Mouse (Mus musculus): ENCODE data around the gene Zfp213.

The Zfp213 gene

GRCm38 (mm10) chr17:23574130-23574529 lies 10.1 kb upstream of the Zfp213 start:
- no peak for DNase-seq (ENCODE audit: extremely low read depth, insufficient read length, low spot score)

- no peak for DNase-seq (ENCODE audit: extremely low read depth, insufficient read length, low spot score)
Measured at GRCm38 (mm10) chr17:23572059-23572458, 8.0 kb upstream of the Zfp213 start.

DNA sequence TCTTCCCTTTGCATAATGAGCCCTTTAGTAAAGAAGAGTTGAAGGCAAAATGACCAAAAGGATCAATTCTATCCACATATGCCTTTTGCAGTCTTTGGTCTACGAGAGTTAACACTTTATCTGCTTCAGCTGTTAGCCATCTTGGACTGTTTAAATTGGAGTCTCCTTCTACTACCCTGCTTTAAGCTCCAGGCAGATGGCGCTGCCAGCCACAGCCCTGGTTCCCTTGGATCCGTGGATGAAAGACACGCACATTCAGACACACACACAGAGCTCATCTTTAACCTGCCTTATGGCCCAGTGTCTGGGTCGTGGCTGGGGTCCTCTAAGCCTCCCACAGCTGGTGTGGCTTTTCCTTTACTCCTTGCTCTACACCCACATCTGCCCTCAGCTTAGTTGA lies 7.0 kb upstream of the Zfp213 start:
- DNase-seq (ENCODE audit: extremely low read depth, insufficient read length, low spot score) = no peak

DNA sequence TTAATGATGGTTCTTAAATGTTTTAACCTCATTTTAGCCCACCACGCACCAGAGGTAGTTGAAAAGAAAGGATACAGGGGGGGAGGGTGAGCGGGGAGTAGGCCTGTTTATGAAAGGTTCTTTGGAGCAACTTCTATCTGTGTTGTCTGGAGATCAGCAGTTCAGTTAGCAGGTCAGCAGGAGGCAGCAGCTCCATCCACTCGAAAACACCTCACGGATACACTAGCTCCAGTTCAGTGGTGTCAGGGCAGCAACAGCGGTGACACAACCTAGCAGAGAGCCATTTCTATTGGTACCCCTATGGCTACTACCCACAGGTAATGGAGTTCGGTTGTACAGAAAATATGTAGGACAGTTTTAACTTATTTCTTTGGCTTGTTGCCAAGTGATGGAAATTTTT lies 6.0 kb upstream of the Zfp213 start:
- DNase-seq (ENCODE audit: extremely low read depth, insufficient read length, low spot score) = no peak

DNA sequence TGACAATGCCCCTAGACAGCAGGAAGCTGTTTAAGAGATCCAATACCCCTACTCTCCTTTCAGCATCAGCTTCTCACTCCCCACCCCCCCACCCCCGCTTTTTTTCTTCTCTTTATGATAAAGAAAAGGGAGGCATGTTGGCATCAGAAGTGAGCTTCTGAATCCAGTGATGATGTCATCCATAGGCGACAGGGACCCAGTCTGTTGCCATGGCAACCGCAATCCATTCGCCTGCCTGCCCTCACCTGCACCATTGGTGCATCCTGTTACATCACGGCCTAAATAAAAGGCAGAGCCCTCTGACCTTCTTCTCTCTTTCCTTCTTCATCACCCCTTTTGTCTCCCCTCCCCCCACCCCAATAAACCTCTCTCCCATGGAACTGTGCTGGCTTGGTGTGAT lies 4.3 kb upstream of the Zfp213 start:
- DNase-seq (ENCODE audit: extremely low read depth, insufficient read length, low spot score) = no peak

GRCm38 (mm10) chr17:23566787-23567186 lies 2.7 kb upstream of the Zfp213 start:
- no peak for DNase-seq (ENCODE audit: extremely low read depth, insufficient read length, low spot score)

DNA sequence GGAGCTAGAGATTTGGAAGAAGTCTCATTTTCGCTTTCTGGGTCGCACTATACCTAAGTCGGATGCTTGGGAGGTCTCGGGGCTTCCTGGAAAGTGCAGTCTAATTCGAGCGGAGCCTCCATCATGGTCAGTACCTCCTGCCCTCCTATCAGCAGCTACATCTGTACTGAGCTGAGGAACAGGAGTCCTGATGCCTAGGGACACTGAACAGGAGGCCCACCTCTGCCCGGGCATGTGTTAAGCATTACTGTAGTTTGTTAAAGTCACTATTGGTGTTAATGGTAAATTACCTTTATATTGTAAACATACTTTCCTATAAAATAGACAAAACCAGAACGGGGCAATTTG lies 304 bp upstream of the Zfp213 start:
- DNase-seq (ENCODE audit: extremely low read depth, insufficient read length, low spot score) = no peak

DNA sequence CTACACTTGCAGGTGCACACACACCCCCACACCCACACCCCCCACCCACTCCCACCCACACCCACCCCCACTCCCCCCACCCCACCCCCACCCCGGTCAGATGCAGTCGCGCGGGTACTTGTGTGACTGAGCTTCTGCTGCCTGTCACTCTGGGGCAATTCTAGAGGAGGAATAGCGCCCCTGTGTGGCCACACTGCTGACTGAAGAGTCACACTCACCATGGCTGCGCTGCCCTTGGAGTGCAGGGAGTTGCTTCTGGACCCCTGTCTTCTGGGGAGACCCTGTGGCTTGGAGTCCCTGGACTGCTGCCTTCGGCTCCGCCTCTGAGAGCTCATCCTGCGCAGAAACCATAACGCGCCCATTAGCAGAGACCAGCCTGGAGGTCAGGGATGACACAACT lies 4.3 kb downstream of the Zfp213 start:
- DNase-seq (ENCODE audit: extremely low read depth, insufficient read length, low spot score) = no peak

DNA sequence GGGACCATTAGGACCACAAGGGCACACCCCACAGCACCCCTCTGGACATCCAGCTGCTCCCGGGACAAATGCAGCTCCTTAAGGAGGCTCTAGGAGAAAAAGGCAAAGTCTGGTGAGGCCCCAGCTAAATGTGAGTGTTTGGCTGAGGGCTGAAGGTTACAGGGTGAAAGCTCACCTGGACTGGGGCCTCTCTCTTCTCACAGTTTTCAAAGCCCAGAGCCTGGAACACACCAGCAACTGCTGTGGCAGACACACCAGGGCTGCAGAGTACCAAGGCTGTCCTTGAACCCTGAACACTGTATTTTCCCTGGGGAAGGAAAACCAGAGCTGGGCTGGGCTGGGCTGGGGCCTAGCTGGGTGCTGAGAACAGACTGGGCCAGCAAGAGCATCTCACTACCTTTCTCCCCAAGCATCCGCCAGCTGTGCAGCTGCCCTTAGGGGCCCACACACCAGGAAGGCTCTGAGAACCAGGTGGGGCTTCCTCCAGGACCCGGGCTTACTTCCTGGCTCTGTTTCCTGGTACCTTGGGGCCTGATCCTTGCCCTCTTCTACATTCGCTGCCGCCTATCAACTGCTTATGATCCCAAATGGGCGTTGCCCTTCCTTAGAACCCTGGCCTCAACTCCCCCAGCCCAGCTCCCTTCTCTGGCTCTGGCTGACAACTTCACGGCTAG lies 8.7 kb downstream of the Zfp213 start:
- DNase-seq (ENCODE audit: extremely low read depth, insufficient read length, low spot score) = no peak

GRCm38 (mm10) chr17:23554321-23554720 lies 9.7 kb downstream of the Zfp213 start:
- no peak for DNase-seq (ENCODE audit: extremely low read depth, insufficient read length, low spot score)

- no peak for DNase-seq (ENCODE audit: extremely low read depth, insufficient read length, low spot score)
Measured at GRCm38 (mm10) chr17:23553634-23554120, 10.4 kb downstream of the Zfp213 start.

- no peak for DNase-seq (ENCODE audit: extremely low read depth, insufficient read length, low spot score)
Measured at GRCm38 (mm10) chr17:23552896-23553633, 11.0 kb downstream of the Zfp213 start.

DNA sequence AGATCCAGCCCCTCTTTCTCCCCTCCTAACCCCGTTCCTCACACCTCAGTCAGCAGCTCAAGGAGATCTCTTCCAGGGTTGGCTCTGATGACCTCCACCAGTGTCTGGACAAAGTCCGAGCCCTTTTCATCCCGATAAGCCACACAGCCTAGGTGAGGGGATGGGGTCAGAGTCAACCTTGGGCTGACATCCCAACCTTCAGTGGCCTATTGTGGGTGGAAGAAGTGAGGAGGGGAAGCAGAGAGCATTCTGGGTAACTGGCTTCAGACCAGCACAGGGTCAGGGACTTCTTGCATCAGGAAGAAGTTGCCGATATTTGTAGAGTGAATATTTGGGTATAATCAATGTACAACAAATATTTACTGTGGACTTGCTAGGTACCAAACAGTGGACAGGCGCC lies 12.1 kb downstream of the Zfp213 start:
- no peak for DNase-seq (ENCODE audit: extremely low read depth, insufficient read length, low spot score)

GRCm38 (mm10) chr17:23551416-23551815 lies 12.6 kb downstream of the Zfp213 start:
- DNase-seq (ENCODE audit: extremely low read depth, insufficient read length, low spot score) = no peak

DNA sequence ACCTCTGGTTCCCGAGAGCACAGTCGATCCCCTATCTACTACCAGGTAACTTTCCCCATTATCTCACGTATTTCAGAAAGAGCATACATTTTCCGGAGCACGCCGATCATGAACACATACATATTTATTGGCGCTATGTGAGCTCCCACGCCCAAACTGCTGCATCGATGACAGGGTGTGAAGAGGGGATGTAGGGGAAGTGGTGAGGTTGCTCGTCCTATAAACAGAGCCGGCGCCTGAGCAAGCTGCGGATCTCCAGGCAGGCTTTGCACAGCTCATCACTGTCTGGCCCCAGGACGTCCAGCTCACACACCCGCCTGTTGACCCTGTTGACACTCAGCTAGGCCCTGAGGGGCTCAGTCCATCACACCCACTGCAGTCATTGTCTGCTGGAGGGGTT lies 13.2 kb downstream of the Zfp213 start:
- DNase-seq (ENCODE audit: extremely low read depth, insufficient read length, low spot score) = peak; percentile 68

DNA sequence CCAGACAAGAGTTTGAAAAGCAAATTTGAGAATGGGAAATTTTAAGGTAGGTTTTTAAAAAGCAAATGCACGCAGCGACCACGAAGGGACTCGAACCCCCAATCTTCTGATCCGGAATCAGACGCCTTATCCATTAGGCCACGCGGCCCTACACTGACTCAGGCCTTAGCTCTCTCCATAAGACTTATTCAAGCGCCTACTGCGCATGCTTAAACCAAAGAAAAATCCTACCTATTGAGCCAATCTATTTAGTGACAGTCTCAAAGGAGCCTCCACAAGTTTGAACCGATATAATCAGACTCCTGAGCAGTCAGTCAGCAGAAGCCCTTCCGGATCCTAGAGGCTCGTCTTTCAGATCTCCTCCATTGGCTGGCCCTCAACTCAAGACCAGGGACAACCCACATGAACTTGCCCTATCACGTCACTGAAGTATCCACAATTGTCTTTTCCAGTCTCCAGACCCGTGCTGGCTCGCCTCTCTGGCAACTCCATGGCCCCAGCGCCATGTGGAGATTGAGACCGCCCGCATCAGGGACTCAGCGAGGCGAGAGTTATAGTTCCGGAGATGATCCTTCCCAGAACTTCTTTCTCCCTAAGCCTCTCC lies 13.7 kb downstream of the Zfp213 start:
- peak; percentile 88 for DNase-seq (ENCODE audit: extremely low read depth, insufficient read length, low spot score)

DNA sequence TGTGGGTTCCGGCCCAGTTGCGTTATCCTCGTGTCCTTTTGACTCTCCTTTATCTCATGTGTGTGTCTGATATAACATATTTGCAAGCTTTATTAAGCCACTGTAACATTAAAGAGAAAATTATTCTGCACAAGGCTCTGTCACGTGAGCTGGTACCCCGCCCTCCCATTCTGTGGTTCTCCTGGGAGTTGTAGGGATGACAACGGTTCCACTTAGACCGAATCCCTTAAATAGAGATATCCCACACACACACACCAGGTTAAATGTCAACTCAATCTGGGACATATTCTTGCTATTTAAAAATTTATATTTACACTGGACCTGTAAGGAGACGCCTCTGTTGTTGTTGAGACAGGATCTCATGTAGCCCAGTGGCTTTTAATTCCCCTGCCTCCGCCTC lies 14.6 kb downstream of the Zfp213 start:
- DNase-seq (ENCODE audit: extremely low read depth, insufficient read length, low spot score) = no peak

DNA sequence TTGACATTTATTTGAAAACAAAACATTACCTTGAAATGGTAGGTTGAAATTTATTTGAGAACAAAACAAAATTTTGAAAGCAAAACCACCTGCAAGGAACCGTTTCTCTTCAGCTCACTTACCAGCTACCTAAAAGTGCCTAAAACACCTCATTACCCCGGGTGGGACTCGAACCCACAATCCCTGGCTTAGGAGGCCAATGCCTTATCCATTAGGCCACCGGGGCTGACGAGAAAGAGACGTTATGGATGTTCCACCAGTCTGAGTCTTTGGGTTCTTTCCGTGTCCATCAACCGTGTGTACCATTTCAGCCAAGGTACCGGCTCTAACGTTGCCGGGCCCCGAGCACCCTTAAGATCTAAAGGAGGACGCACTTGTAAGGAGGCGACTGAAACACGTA lies 15.4 kb downstream of the Zfp213 start:
- peak; percentile 85 for DNase-seq (ENCODE audit: extremely low read depth, insufficient read length, low spot score)

- DNase-seq (ENCODE audit: extremely low read depth, insufficient read length, low spot score) = no peak
Measured at GRCm38 (mm10) chr17:23547681-23548443, 16.2 kb downstream of the Zfp213 start.

DNA sequence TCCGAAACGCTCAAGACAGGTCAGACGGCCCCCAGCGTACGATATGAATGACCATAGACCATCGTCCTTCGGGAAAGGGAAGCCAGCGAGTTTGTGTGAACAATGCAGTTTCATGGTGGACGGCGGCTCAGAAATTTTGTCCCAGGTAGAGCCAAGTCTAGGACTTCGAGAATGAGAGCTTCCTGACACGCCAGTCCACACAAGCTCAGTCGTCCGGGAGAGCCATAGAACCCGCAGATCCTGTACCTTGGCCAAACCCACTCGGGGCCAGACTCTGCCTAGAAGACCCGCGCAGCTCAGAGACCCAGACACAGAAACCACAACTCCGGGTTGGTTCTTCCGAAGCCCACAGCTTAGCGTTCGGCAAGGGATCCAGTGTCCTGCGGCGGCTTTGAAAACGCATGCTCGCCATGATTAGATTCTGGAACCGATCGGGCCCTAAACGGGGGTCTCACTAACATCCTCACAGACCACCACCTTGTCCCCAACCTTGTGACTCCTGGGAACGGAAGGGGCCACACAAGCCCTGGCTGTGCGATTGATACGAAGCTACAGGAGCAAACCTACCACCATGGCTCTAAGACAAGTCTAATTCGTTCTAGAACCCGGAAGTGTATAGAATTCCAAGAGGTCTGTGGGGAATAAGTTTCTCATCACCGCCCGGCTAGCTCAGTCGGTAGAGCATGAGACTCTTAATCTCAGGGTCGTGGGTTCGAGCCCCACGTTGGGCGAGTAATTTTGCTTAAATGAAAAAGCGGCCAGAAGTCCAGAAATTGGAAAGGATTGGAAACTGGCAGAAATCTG lies 17.1 kb downstream of the Zfp213 start:
- DNase-seq (ENCODE audit: extremely low read depth, insufficient read length, low spot score) = peak; percentile 90

All from 3134 (cell line).